Comparison of ENCODE assay signal across 9 mouse cellular contexts in the genomic region with DNA sequence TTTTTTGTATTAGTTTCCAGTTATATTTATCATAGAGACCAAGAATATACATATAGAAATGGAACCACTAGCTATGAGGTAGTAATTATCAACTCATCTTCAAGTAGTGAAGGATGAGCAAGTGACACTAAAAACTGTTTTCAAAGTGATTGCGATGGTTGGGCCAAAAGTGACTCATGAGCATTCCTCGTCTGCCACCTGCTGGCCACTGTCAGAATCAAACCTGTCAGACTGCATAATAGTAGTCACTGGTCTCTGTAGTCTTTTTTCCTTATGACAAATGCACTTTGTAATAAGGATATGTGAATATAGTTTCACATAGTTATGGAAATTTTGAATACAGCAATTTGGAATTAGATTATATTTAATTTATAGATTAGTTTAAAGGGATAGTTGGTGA. TPM values are rescaled to one million over a fixed set of nuclear protein-coding genes. Genes with fewer than 3 reads are reported as not detected.
DNase-seq lines count a peak whose midpoint lies in the region; ATAC-seq and TF ChIP-seq lines count a peak whose summit lies in the region.
"Had no signal": no experiment of that assay in that cellular context is flagged by ENCODE, and none has a peak within 500 bp of the region (broad histone marks: within the 10 kb centered on the region; RNA-seq: fewer than 3 reads in every experiment).

No protein-coding gene starts in this region.

- no peak overlapping the region for H3K27ac ChIP-seq in liver, embryonic 12.5 days
- no peak overlapping the region for H3K27ac ChIP-seq in small intestine, adult 2 months (ENCODE audit: insufficient read depth, low read depth, low read length)
- H3K27ac ChIP-seq: embryonic facial prominence, embryonic 13.5 days had no signal

- H3K9ac ChIP-seq in liver, embryonic 12.5 days: no peak overlapping the region
- H3K9ac ChIP-seq: embryonic facial prominence, embryonic 13.5 days had no signal

- no peak overlapping the region for H3K4me3 ChIP-seq in liver, embryonic 12.5 days
- no peak overlapping the region for H3K4me3 ChIP-seq in small intestine, adult 2 months (ENCODE audit: low read depth, low read length)
- H3K4me3 ChIP-seq: embryonic facial prominence, embryonic 13.5 days had no signal

- TF ChIP-seq POLR2A in small intestine, adult 2 months (IDR thresholded peaks at IDR 0.05; ENCODE audit: low read depth, low read length): no peak

- H3K9me3 ChIP-seq in liver, embryonic 12.5 days (replicated peaks): no peaks in the 10 kb centered on the region
- H3K9me3 ChIP-seq: embryonic facial prominence, embryonic 13.5 days had no signal

- H3K36me3 ChIP-seq in liver, embryonic 12.5 days: no peaks in the 10 kb centered on the region
- H3K36me3 ChIP-seq in small intestine, adult 2 months (ENCODE audit: control insufficient read depth, insufficient read depth, low read length): no peaks in the 10 kb centered on the region
- H3K36me3 ChIP-seq: embryonic facial prominence, embryonic 13.5 days had no signal

- WGBS in liver, embryonic 12.5 days (ENCODE audit: insufficient replicate concordance): 1% methylated on average over 2 of the region's 2 CpGs
- 2% methylated on average over 2 of the region's 2 CpGs for WGBS in small intestine, adult 2 months

- H3K4me2 ChIP-seq in liver, embryonic 12.5 days: no peak overlapping the region
- H3K4me2 ChIP-seq: embryonic facial prominence, embryonic 13.5 days had no signal

- peak; percentile 84; the same call in 1 of the 2 replicates for TF ChIP-seq CTCF in small intestine, adult 2 months (IDR thresholded peaks at IDR 0.05; ENCODE audit: extremely low read depth, insufficient read length, insufficient replicate concordance, low read depth, low read length)

- DNase-seq in liver: peak; percentile 69
- DNase-seq in adrenal gland, postnatal 14 days: peak; percentile 66
- peak; percentile 39 to 71 for DNase-seq in layer of hippocampus, postnatal 14 days (ENCODE audit: low spot score in 2 of 2)

- peaks cover 21% of the 10 kb centered on the region for H3K27me3 ChIP-seq in liver, embryonic 12.5 days (replicated peaks)
- H3K27me3 ChIP-seq in small intestine, adult 2 months (ENCODE audit: control insufficient read depth, insufficient read depth, low read length): no peaks in the 10 kb centered on the region

- H3K4me1 ChIP-seq in liver, embryonic 12.5 days: no peaks in the 10 kb centered on the region
- peaks cover 4% of the 10 kb centered on the region; the same call in 1 of the 2 replicates for H3K4me1 ChIP-seq in small intestine, adult 2 months (ENCODE audit: control insufficient read depth, insufficient read depth, insufficient read length, low read length)
- H3K4me1 ChIP-seq: embryonic facial prominence, embryonic 13.5 days had no signal

- no peak for ATAC-seq in liver, embryonic 12.5 days
- ATAC-seq in erythroblast, adult 5-6 weeks (replicated peaks; ENCODE audit: low FRiP score, poor library complexity, severe bottlenecking): peak; percentile 57; the same call in 1 of the 2 replicates
- ATAC-seq in hematopoietic stem cell, adult 5-6 weeks (replicated peaks in 1 of 2; ENCODE audit: insufficient read depth in 1 of 2, low FRiP score in 2 of 2, low TSS enrichment in 1 of 2, low read depth in 1 of 2, poor library complexity in 2 of 2, severe bottlenecking in 2 of 2): peak; percentile 67 to 78; a peak in 3 of 4 replicates
- peak; percentile 93 for ATAC-seq in megakaryocyte-erythroid progenitor cell, adult 5-6 weeks (replicated peaks; ENCODE audit: low FRiP score, low TSS enrichment, poor library complexity, severe bottlenecking)

RNA-seq across cellular contexts. Expression of a gene that starts 5.3 kb away (rescaled TPM):
- 0.44 TPM in 1 of 2 replicates, not detected in the other for polyA plus RNA-seq in liver, embryonic 12.5 days (2016; fragmentation: Nextera tagmentation; extraction: Ambion mirVana)
- total RNA-seq in adrenal gland, postnatal 14 days (2021): 0.30 TPM in 1 of 2 replicates, not detected in the other
- total RNA-seq in erythroblast, adult 5-6 weeks (2015; ENCODE audit: low replicate concordance): 1.0 and 4.8 TPM in 2 replicates
- total RNA-seq in erythroblast, adult 5-6 weeks (2017; ENCODE audit: low replicate concordance): 1.9 and 3.5 TPM in 2 replicates
- 59.1 and 228 TPM in 2 replicates for total RNA-seq in hematopoietic stem cell, adult 5-6 weeks (2017)
- total RNA-seq in layer of hippocampus, postnatal 14 days (2021): not detected
- not detected in 2 replicates for total RNA-seq in megakaryocyte-erythroid progenitor cell, adult 5-6 weeks (2014; fragmentation: Nextera tagmentation)
- total RNA-seq in megakaryocyte-erythroid progenitor cell, adult 5-6 weeks (2017): 5.2 and 9.9 TPM in 2 replicates
- polyA plus RNA-seq in small intestine, adult 2 months (2012; rRNA removed): 1.2 and 18.6 TPM in 2 replicates
- polyA plus RNA-seq: embryonic facial prominence, embryonic 13.5 days had no signal

RNA-seq across cellular contexts. Expression of a gene that starts 17.9 kb away (rescaled TPM):
- 0.21 and 0.24 TPM in 2 replicates for polyA plus RNA-seq in liver, embryonic 12.5 days (2016; fragmentation: Nextera tagmentation; extraction: Ambion mirVana)
- 0.86 and 1.3 TPM in 2 replicates for total RNA-seq in adrenal gland, postnatal 14 days (2021)
- total RNA-seq in erythroblast, adult 5-6 weeks (2015; ENCODE audit: low replicate concordance): not detected in 2 replicates
- total RNA-seq in erythroblast, adult 5-6 weeks (2017; ENCODE audit: low replicate concordance): not detected in 2 replicates
- not detected in 2 replicates for total RNA-seq in hematopoietic stem cell, adult 5-6 weeks (2017)
- under 1 TPM; 0.46 to 0.83 TPM for total RNA-seq in layer of hippocampus, postnatal 14 days (2021)
- total RNA-seq in megakaryocyte-erythroid progenitor cell, adult 5-6 weeks (2014; fragmentation: Nextera tagmentation): not detected in 2 replicates
- total RNA-seq in megakaryocyte-erythroid progenitor cell, adult 5-6 weeks (2017): 1.5 TPM in 1 of 2 replicates, not detected in the other
- 1.3 and 2.8 TPM in 2 replicates for polyA plus RNA-seq in small intestine, adult 2 months (2012; rRNA removed)

RNA-seq across cellular contexts. Expression of a gene that starts 21.9 kb away (rescaled TPM):
- polyA plus RNA-seq in liver, embryonic 12.5 days (2016; fragmentation: Nextera tagmentation; extraction: Ambion mirVana): 11.4 and 13.9 TPM in 2 replicates
- total RNA-seq in adrenal gland, postnatal 14 days (2021): 15.3 and 16.7 TPM in 2 replicates
- 0.38 and 1.7 TPM in 2 replicates for total RNA-seq in erythroblast, adult 5-6 weeks (2015; ENCODE audit: low replicate concordance)
- 3.0 TPM in 1 of 2 replicates, not detected in the other for total RNA-seq in erythroblast, adult 5-6 weeks (2017; ENCODE audit: low replicate concordance)
- 25.7 and 26.4 TPM in 2 replicates for total RNA-seq in hematopoietic stem cell, adult 5-6 weeks (2017)
- 10 to 100 TPM; 16.8 to 18.0 TPM for total RNA-seq in layer of hippocampus, postnatal 14 days (2021)
- total RNA-seq in megakaryocyte-erythroid progenitor cell, adult 5-6 weeks (2014; fragmentation: Nextera tagmentation): 20.6 and 24.1 TPM in 2 replicates
- total RNA-seq in megakaryocyte-erythroid progenitor cell, adult 5-6 weeks (2017): 16.1 and 19.1 TPM in 2 replicates
- 17.1 and 39.5 TPM in 2 replicates for polyA plus RNA-seq in small intestine, adult 2 months (2012; rRNA removed)
